Mouse (Mus musculus) kidney, embryonic 16.5 days (tissue): ENCODE measurements around the gene Tnnc2. TPM values are rescaled to one million over a fixed set of nuclear protein-coding genes. Genes with fewer than 3 reads are reported as not detected.

Source experiments
- ATAC-seq: fragments of 200-750 bp; cut with Nextera tagmentation; 2 replicates; pipeline ENCODE4 v1.8.0; 2017; ENCODE audit warnings: moderate TSS enrichment; ENCODE audit not compliant: low FRiP score, low TSS enrichment
- H3K27ac ChIP-seq: fragments of 300-500 bp; sonication (generic); 2 replicates; pipeline ENCODE4 v1.5.1; 2014; ENCODE audit warnings: low read length
- H3K27me3 ChIP-seq: fragments of 300-500 bp; sonication (generic); 2 replicates; pipeline ENCODE4 v1.6.1; 2014; ENCODE audit warnings: low read length, control low read depth, mixed read lengths; ENCODE audit not compliant: insufficient read depth
- H3K36me3 ChIP-seq: fragments of 300-500 bp; sonication (generic); 2 replicates; pipeline ENCODE4 v1.6.1; 2014; ENCODE audit warnings: low read length, control low read depth, mixed read lengths; ENCODE audit not compliant: insufficient read depth
- H3K4me1 ChIP-seq: fragments of 300-500 bp; sonication (generic); 2 replicates; pipeline ENCODE4 v1.6.1; 2014; ENCODE audit warnings: low read length, control low read depth, mixed read lengths; ENCODE audit not compliant: insufficient read depth
- H3K4me2 ChIP-seq: fragments of 300-500 bp; sonication (generic); replicated peaks from 2 replicates; pipeline ENCODE4 v1.6.1; 2014; ENCODE audit warnings: low read depth, low read length
- H3K4me3 ChIP-seq: fragments of 300-500 bp; sonication (generic); 2 replicates; pipeline ENCODE4 v1.5.1; 2014; ENCODE audit warnings: mild to moderate bottlenecking, low read length
- H3K9ac ChIP-seq: fragments of 300-500 bp; sonication (generic); replicated peaks from 2 replicates; pipeline ENCODE4 v1.6.1; 2014; ENCODE audit warnings: low read length
- H3K9me3 ChIP-seq: fragments of 300-500 bp; sonication (generic); 2 replicates; pipeline ENCODE4 v1.6.1; 2016; ENCODE audit warnings: low read length, control low read depth
- WGBS: fragments of 180-500 bp; shearing (Covaris S2); extraction: QIAGEN DNeasy Blood & Tissue Kit; methylation state at CpG from one replicate; pipeline ENCODE4 v1.1.7; 2014; 5-methylcytosine and 5-hydroxymethylcytosine counted together
- polyA plus RNA-seq: library from polyadenylated mRNA; unstranded; fragments of >200 nt; fragmentation: Nextera tagmentation; extraction: Ambion mirVana; gene quantifications from 2 replicates; pipeline ENCODE4 v1.2.1, GENCODE M21; 2015

The Tnnc2 gene
- polyA plus RNA-seq, 1 experiment from 2014 or later: 22.3 TPM

- Histone ChIP-seq H3K9ac (no peak overlapping the region), H3K27ac (no peak overlapping the region), H3K36me3 (peaks cover 6% of the 10 kb centered on the region; the same call in 1 of the 2 replicates), H3K4me1 (no peaks in the 10 kb centered on the region), H3K4me2 (no peak overlapping the region), H3K27me3 (no peaks in the 10 kb centered on the region), H3K4me3 (no peak overlapping the region), H3K9me3 (no peaks in the 10 kb centered on the region)
- ATAC-seq: no peak
- WGBS: 84% methylated on average over 30 of the region's 30 CpGs
Measured at GRCm38 (mm10) chr2:164777246-164778014, 2.3 kb downstream of the Tnnc2 start.

GRCm38 (mm10) chr2:164776801-164777200, 3.0 kb downstream of the Tnnc2 start:
- WGBS: 64% methylated on average over 17 of the region's 17 CpGs

GRCm38 (mm10) chr2:164776130-164776529, 3.6 kb downstream of the Tnnc2 start:
- WGBS: 81% methylated on average over 6 of the region's 6 CpGs
- H3K27ac ChIP-seq: no peak overlapping the region
- H3K27me3 ChIP-seq: no peaks in the 10 kb centered on the region
- H3K4me1 ChIP-seq: peaks cover 13% of the 10 kb centered on the region
- no peaks in the 10 kb centered on the region for H3K9me3 ChIP-seq
- peaks cover 19% of the 10 kb centered on the region for H3K36me3 ChIP-seq
- no peak overlapping the region for H3K4me2 ChIP-seq
- H3K9ac ChIP-seq: no peak overlapping the region
- no peak overlapping the region for H3K4me3 ChIP-seq
- no peak for ATAC-seq

More at GRCm38 (mm10) chr2:164776801-164777200, 3.0 kb downstream of the Tnnc2 start:
- no peaks in the 10 kb centered on the region for H3K27me3 ChIP-seq
- no peak for ATAC-seq
- peaks cover 12% of the 10 kb centered on the region for H3K36me3 ChIP-seq
- H3K4me1 ChIP-seq: peaks cover 6% of the 10 kb centered on the region
- no peak overlapping the region for H3K4me2 ChIP-seq
- no peak overlapping the region for H3K4me3 ChIP-seq
- H3K9ac ChIP-seq: no peak overlapping the region
- no peaks in the 10 kb centered on the region for H3K9me3 ChIP-seq
- H3K27ac ChIP-seq: no peak overlapping the region

DNA sequence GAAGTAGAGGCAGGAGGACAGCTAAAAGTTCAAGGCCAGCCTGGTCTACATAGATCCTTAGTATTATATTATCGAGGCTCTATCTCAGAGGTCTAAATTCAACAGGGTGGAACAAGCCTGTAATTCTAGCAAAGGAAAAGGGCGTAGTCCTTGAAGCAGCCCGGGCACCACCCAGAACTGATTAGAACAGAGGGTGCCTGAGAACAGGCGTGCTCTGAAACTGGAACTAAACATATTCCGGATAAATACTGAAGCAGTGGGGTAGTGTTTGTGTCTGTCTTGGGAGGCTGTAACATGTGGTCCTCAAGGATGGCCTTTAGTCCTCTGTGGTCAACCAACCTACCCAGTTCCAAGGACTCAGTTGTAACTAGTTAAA, 5.8 kb downstream of the Tnnc2 start:
- Histone ChIP-seq H3K4me2 (no peak overlapping the region), H3K27me3 (no peaks in the 10 kb centered on the region), H3K4me1 (peaks cover 25% of the 10 kb centered on the region), H3K27ac (no peak overlapping the region), H3K36me3 (peaks cover 19% of the 10 kb centered on the region), H3K4me3 (no peak overlapping the region), H3K9me3 (no peaks in the 10 kb centered on the region), H3K9ac (no peak overlapping the region)
- 85% methylated on average over 5 of the region's 5 CpGs for WGBS
- ATAC-seq: no peak

DNA sequence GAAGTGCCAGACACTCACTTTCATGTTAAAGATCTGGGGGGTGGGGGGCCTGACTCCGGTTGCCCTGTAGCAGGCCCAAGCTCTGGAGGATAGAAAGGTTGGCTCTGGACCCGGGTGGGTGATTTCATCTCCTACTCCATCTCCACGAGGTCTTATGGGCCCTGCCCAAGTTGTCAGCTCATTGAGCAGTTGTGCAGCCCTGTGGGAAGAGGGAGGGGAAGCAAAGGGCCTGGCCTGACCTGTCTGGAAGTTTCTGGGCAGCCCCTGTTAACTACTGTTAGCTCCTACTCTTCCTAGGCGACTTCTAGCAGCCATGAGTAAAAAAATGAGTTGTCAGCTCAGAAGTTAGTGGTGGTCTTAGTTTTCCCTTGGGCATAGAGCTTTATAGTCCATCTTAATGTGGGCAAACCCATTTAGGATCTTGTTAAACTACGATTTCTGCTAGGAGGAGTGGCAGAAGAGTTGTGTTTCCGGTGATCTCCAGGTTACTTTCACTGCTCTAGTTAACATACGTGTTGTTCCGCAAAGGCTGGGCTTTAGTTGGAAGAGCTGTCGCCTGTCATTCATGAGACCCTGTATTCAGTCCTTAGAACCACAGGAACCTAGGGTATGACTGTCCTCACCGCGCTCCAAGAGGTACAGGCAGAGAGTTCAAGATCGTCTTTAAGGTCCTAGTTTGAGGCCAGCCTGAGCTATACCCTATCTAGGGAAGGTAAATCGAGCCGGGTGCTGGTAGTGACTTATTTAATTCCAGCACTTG, 6.4 kb downstream of the Tnnc2 start:
- no peaks in the 10 kb centered on the region for H3K9me3 ChIP-seq
- ATAC-seq: no peak
- no peak overlapping the region for H3K4me3 ChIP-seq
- no peak overlapping the region for H3K4me2 ChIP-seq
- 82% methylated on average over 14 of the region's 14 CpGs for WGBS
- H3K4me1 ChIP-seq: peaks cover 25% of the 10 kb centered on the region
- no peaks in the 10 kb centered on the region for H3K27me3 ChIP-seq
- no peak overlapping the region for H3K9ac ChIP-seq
- no peak overlapping the region for H3K27ac ChIP-seq
- peaks cover 19% of the 10 kb centered on the region for H3K36me3 ChIP-seq

DNA sequence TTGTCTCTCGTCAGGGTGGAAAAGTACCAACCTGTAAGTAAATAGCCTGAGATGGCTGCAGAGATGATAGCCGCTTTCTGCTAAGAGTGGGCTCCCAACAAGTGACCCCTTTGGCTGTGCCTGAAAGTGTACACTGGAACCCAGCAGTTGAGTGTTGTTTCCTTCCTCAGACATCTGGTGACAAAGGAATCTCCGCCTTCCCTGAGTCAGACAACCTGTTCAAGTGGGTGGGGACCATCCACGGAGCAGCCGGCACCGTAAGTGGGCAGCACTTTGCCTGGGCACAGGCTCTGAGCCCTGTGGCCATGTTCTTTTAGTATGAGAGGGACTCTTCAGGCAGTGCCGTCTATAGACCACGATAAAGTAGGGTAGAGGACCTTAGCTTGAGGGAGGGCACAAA, 8.6 kb downstream of the Tnnc2 start:
- Histone ChIP-seq H3K4me3 (peak overlapping the region; percentile 86), H3K9me3 (no peaks in the 10 kb centered on the region), H3K4me1 (peaks cover 25% of the 10 kb centered on the region), H3K36me3 (peaks cover 34% of the 10 kb centered on the region), H3K9ac (peak overlapping the region; percentile 87), H3K27me3 (no peaks in the 10 kb centered on the region), H3K4me2 (peak overlapping the region; percentile 75), H3K27ac (no peak overlapping the region)
- 70% methylated on average over 8 of the region's 8 CpGs for WGBS
- ATAC-seq: no peak

- WGBS: 1% methylated on average over 15 of the region's 15 CpGs
- peaks cover 39% of the 10 kb centered on the region for H3K36me3 ChIP-seq
- peak overlapping the region; percentile 75 for H3K4me2 ChIP-seq
- H3K27me3 ChIP-seq: no peaks in the 10 kb centered on the region
- peaks cover 25% of the 10 kb centered on the region for H3K4me1 ChIP-seq
- no peak for ATAC-seq
- H3K9ac ChIP-seq: peak overlapping the region; percentile 87
- H3K27ac ChIP-seq: peak overlapping the region; percentile 71; the same call in 1 of the 2 replicates
- H3K9me3 ChIP-seq: no peaks in the 10 kb centered on the region
- peak overlapping the region; percentile 86 for H3K4me3 ChIP-seq
Measured at GRCm38 (mm10) chr2:164770279-164770678, 9.5 kb downstream of the Tnnc2 start.

- peak; percentile 99 for ATAC-seq
- Histone ChIP-seq H3K4me2 (peak within 1 kb of the TSS; percentile 75), H3K9me3 (no peaks in the 10 kb centered on the region), H3K9ac (peak within 1 kb of the TSS; percentile 87), H3K4me1 (peaks cover 25% of the 10 kb centered on the region), H3K27ac (peak within 1 kb of the TSS; percentile 71), H3K4me3 (peak within 1 kb of the TSS; percentile 86), H3K36me3 (peaks cover 46% of the 10 kb centered on the region), H3K27me3 (no peaks in the 10 kb centered on the region)
- under 1% methylated on average over 53 of the region's 53 CpGs for WGBS
Measured at GRCm38 (mm10) chr2:164769258-164770037, 10.3 kb downstream of the Tnnc2 start, which contains the start of gene Ube2c. TSS of gene Ube2c (plus strand) at chr2:164769898.

DNA sequence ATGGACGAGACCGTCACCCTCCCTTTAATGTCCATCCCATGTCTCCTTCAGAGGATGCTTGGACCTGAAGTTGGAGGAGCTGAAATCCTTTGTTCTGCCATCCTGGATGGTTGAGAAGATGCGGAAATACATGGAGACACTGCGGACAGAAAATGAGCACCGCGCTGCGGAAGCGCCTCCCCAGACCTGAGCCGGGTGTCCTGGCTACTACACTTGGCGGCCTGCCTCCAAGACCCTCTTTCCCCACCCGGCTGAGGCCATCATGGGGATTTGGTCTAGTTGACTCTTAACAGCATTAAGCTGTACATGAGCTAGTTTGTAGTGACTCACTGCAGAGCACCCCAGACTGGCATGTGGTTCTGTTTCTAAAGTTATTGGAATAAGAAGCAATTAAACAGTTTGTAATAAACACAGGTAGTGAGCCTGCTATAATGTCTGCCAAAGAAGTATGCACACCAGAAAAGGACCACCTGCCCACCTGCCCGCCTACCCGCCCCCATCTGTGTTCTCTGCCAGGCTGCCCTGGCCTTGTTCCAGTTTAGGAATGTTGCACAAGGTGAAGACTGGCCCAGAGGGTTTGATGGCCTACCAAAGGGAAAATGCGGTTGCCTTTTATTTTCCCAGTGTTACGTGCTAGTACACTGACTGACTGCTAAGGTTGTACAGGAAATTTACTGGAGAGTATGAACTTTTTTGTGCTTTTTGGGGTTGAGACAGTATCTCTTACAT, 11.8 kb downstream of the Tnnc2 start:
- no peaks in the 10 kb centered on the region for H3K27me3 ChIP-seq
- WGBS: 92% methylated on average over 15 of the region's 15 CpGs
- H3K4me1 ChIP-seq: peaks cover 25% of the 10 kb centered on the region
- no peak overlapping the region for H3K4me2 ChIP-seq
- no peaks in the 10 kb centered on the region for H3K9me3 ChIP-seq
- no peak overlapping the region for H3K9ac ChIP-seq
- ATAC-seq: no peak
- H3K36me3 ChIP-seq: peaks cover 50% of the 10 kb centered on the region
- H3K27ac ChIP-seq: 0 out of 2 replicates have a peak overlapping the region, but pooled peaks have one; percentile 17
- no peak overlapping the region for H3K4me3 ChIP-seq
